Mouse (Mus musculus) G1E (cell line): Measurements from ENCODE around the gene Rsu1. TPM values are rescaled to one million over a fixed set of nuclear protein-coding genes. Genes with fewer than 3 reads are reported as not detected.

Source experiments
- ATAC-seq: 2 replicates; pipeline ENCODE4 v1.8.0; 2016; ENCODE audit warnings: mild to moderate bottlenecking; ENCODE audit not compliant: insufficient number of reproducible peaks, poor library complexity, low FRiP score, severe bottlenecking; ENCODE audit errors: extremely low read depth
- DNase-seq: peaks from one replicate; pipeline ENCODE4 v3.0.0; 2012; ENCODE audit warnings: low spot score
- H3K27me3 ChIP-seq: 2 replicates; pipeline ENCODE4 v1.6.1; 2012; ENCODE audit warnings: mild to moderate bottlenecking, low read length, inconsistent platforms; ENCODE audit not compliant: insufficient read depth
- H3K36me3 ChIP-seq: replicated peaks from 2 replicates; pipeline ENCODE3; 2012; ENCODE audit warnings: mild to moderate bottlenecking, inconsistent platforms
- H3K4me1 ChIP-seq: 2 replicates; pipeline ENCODE4 v1.6.1; 2012; ENCODE audit warnings: low read depth, low read length, inconsistent platforms, mixed read lengths; ENCODE audit not compliant: insufficient read depth
- H3K4me3 ChIP-seq: 2 replicates; pipeline ENCODE4 v1.5.1; 2012; ENCODE audit warnings: low read depth, mild to moderate bottlenecking, inconsistent platforms, low read length, moderate library complexity, mixed read lengths
- H3K9me3 ChIP-seq: replicated peaks from 2 replicates; pipeline ENCODE4 v1.6.1; 2012; ENCODE audit warnings: inconsistent platforms
- CTCF ChIP-seq: IDR thresholded peaks from 2 replicates; pipeline ENCODE4 v1.5.1; 2012; ENCODE audit warnings: low read depth, low read length, inconsistent platforms, mixed read lengths
- GATA1 ChIP-seq: IDR thresholded peaks from 2 replicates; pipeline ENCODE4 v1.6.1; 2012; ENCODE audit warnings: borderline replicate concordance, low read length, inconsistent platforms, mixed read lengths
- GATA2 ChIP-seq: IDR thresholded peaks from 2 replicates; pipeline ENCODE4 v1.6.1; 2012; ENCODE audit warnings: low read depth, low read length, inconsistent platforms, borderline replicate concordance
- POLR2AphosphoS5 ChIP-seq: IDR thresholded peaks from 2 replicates; pipeline ENCODE4 v1.6.1; 2012; ENCODE audit warnings: low read depth, low read length, inconsistent platforms; ENCODE audit not compliant: insufficient replicate concordance
- TAL1 ChIP-seq: conservative IDR thresholded peaks from 2 replicates; pipeline ENCODE4 v1.6.1; 2012; ENCODE audit warnings: low read depth, low read length, inconsistent platforms, mixed read lengths
- polyA plus RNA-seq: library from polyadenylated mRNA; stranded (reverse); fragments of >175 nt; gene quantifications from 2 replicates; pipeline ENCODE4 v1.2.3, GENCODE M21; 2012
- total RNA-seq, 2 experiments: library from RNA; stranded (forward) in 1 of 2; stranded (reverse) in 1 of 2; fragments of 200-1000 nt in 1 of 2; fragments of >200 nt in 1 of 2; fragmentation: Nextera tagmentation in 1 of 2; gene quantifications; 2 replicates each; pipeline ENCODE4 v1.2.3; 2014 to 2017

The Rsu1 gene
- total and polyA plus RNA-seq, 3 experiments = 3.0 to 55.5 (median 54.5) TPM

- Histone ChIP-seq H3K9me3 (no peaks in the 10 kb centered on the region), H3K4me3 (no peak overlapping the region), H3K4me1 (no peaks in the 10 kb centered on the region), H3K27me3 (no peaks in the 10 kb centered on the region), H3K36me3 (no peaks in the 10 kb centered on the region)
- DNase-seq (no peak), ATAC-seq (no peak)
- TF ChIP-seq TAL1 (no peak), GATA2 (no peak), GATA1 (no peak), CTCF (no peak), POLR2AphosphoS5 (no peak)
Measured at GRCm38 (mm10) chr2:13232305-13232704, 38.9 kb downstream of the Rsu1 start.

GRCm38 (mm10) chr2:13229686-13230085, 41.5 kb downstream of the Rsu1 start:
- TF ChIP-seq GATA1 (no peak), POLR2AphosphoS5 (no peak), GATA2 (no peak), TAL1 (no peak), CTCF (no peak)
- ATAC-seq (no peak), DNase-seq (no peak)
- no peaks in the 10 kb centered on the region for H3K4me1 ChIP-seq
- no peak overlapping the region for H3K4me3 ChIP-seq
- no peaks in the 10 kb centered on the region for H3K36me3 ChIP-seq
- no peaks in the 10 kb centered on the region for H3K9me3 ChIP-seq
- no peaks in the 10 kb centered on the region for H3K27me3 ChIP-seq

GRCm38 (mm10) chr2:13226031-13226430, 45.2 kb downstream of the Rsu1 start:
- Histone ChIP-seq H3K27me3 (no peaks in the 10 kb centered on the region), H3K9me3 (no peaks in the 10 kb centered on the region), H3K4me3 (no peak overlapping the region), H3K4me1 (no peaks in the 10 kb centered on the region), H3K36me3 (peaks cover 3% of the 10 kb centered on the region)
- ATAC-seq = no peak
- no peak for TF ChIP-seq GATA2
- no peak for TF ChIP-seq GATA1
- TF ChIP-seq TAL1 = no peak
- no peak for TF ChIP-seq POLR2AphosphoS5
- no peak for DNase-seq

GRCm38 (mm10) chr2:13224546-13224945, 46.7 kb downstream of the Rsu1 start:
- Histone ChIP-seq H3K9me3 (no peaks in the 10 kb centered on the region), H3K27me3 (no peaks in the 10 kb centered on the region), H3K36me3 (peaks cover 3% of the 10 kb centered on the region), H3K4me1 (no peaks in the 10 kb centered on the region), H3K4me3 (no peak overlapping the region)
- TF ChIP-seq POLR2AphosphoS5 (no peak), GATA1 (no peak), TAL1 (no peak), CTCF (no peak), GATA2 (no peak)
- DNase-seq (no peak), ATAC-seq (no peak)

- H3K36me3 ChIP-seq = peaks cover 3% of the 10 kb centered on the region
- no peak for TF ChIP-seq TAL1
- TF ChIP-seq POLR2AphosphoS5 = no peak
- TF ChIP-seq GATA2 = no peak
- no peak for TF ChIP-seq GATA1
- TF ChIP-seq CTCF = no peak
- no peak overlapping the region for H3K4me3 ChIP-seq
- H3K27me3 ChIP-seq = no peaks in the 10 kb centered on the region
- H3K4me1 ChIP-seq = no peaks in the 10 kb centered on the region
- ATAC-seq (no peak), DNase-seq (no peak)
- no peaks in the 10 kb centered on the region for H3K9me3 ChIP-seq
Measured at GRCm38 (mm10) chr2:13223451-13223850, 47.8 kb downstream of the Rsu1 start.

- H3K9me3 ChIP-seq = no peaks in the 10 kb centered on the region
- TF ChIP-seq GATA2 (no peak), POLR2AphosphoS5 (no peak)
- H3K36me3 ChIP-seq = peaks cover 13% of the 10 kb centered on the region
- H3K27me3 ChIP-seq = no peaks in the 10 kb centered on the region
- H3K4me1 ChIP-seq = no peaks in the 10 kb centered on the region
- H3K4me3 ChIP-seq = no peak overlapping the region
- no peak for ATAC-seq
- no peak for DNase-seq
Measured at GRCm38 (mm10) chr2:13220141-13220540, 51.1 kb downstream of the Rsu1 start.

GRCm38 (mm10) chr2:13218112-13218511, 53.1 kb downstream of the Rsu1 start:
- H3K4me1 ChIP-seq = no peaks in the 10 kb centered on the region
- no peak overlapping the region for H3K4me3 ChIP-seq
- no peaks in the 10 kb centered on the region for H3K9me3 ChIP-seq
- TF ChIP-seq TAL1 (no peak), POLR2AphosphoS5 (no peak), CTCF (no peak), GATA2 (no peak), GATA1 (no peak)
- DNase-seq = no peak
- no peaks in the 10 kb centered on the region for H3K27me3 ChIP-seq
- no peak for ATAC-seq
- H3K36me3 ChIP-seq = peaks cover 16% of the 10 kb centered on the region
